Mouse (Mus musculus): ENCODE data around the gene Pfn4.

DNA sequence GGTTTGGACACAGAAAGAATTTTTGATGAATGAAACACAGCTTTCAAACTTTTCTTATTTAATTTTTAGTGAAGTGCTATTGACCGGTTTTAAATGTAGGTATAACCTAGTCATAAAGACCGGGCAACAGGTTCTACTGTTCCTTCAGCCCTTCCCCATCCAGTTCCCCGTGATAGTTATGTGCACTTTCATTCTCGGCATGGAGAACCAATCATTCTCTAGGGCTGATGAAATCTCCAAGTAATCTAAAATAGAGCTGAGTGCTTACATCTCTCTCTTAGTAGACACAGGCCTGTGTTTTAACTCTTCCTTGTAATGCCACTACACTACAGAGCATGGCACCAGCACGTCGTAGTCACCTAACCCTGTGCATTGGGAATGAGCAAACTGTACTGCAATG lies 8.9 kb downstream of the Pfn4 start:
- TF ChIP-seq CTCF (IDR thresholded peaks at IDR 0.05; ENCODE audit: low read depth, low read length) (no peak), POLR2A (IDR thresholded peaks at IDR 0.05; ENCODE audit: insufficient read depth, low read length) (no peak)
